Mouse (Mus musculus): ENCODE data around the gene Rbfox1.
A peak's percentile ranks its signal among the peaks of the same experiment; 100 is the strongest.

Rbfox1 gene

GRCm38 (mm10) chr16:6686076-6686757, 801.1 kb downstream of the Rbfox1 start:
- DNase-seq (ENCODE audit: low spot score), result no peak

- no peak for DNase-seq (ENCODE audit: low spot score)
Observed at GRCm38 (mm10) chr16:6704847-6705246, 819.7 kb downstream of the Rbfox1 start.

- DNase-seq (ENCODE audit: low spot score), result no peak
Observed at GRCm38 (mm10) chr16:6712341-6712740, 827.2 kb downstream of the Rbfox1 start.

- no peak for DNase-seq (ENCODE audit: low spot score)
Observed at GRCm38 (mm10) chr16:6715245-6715644, 830.1 kb downstream of the Rbfox1 start.

- no peak for DNase-seq (ENCODE audit: low spot score)
Observed at GRCm38 (mm10) chr16:6716214-6716911, 831.2 kb downstream of the Rbfox1 start.

GRCm38 (mm10) chr16:6719027-6719426, 833.9 kb downstream of the Rbfox1 start:
- DNase-seq (ENCODE audit: low spot score), result no peak

- DNase-seq (ENCODE audit: low spot score), result no peak
Observed at GRCm38 (mm10) chr16:6732646-6733045, 847.5 kb downstream of the Rbfox1 start.

- DNase-seq (ENCODE audit: low spot score), result no peak
Observed at GRCm38 (mm10) chr16:6733427-6733826, 848.3 kb downstream of the Rbfox1 start.

GRCm38 (mm10) chr16:6736566-6736965, 851.4 kb downstream of the Rbfox1 start:
- DNase-seq (ENCODE audit: low spot score), result no peak

- no peak for DNase-seq (ENCODE audit: low spot score)
Observed at GRCm38 (mm10) chr16:6736998-6737397, 851.8 kb downstream of the Rbfox1 start.

GRCm38 (mm10) chr16:6746116-6746515, 861.0 kb downstream of the Rbfox1 start:
- no peak for DNase-seq (ENCODE audit: low spot score)

GRCm38 (mm10) chr16:6750491-6750890, 865.3 kb downstream of the Rbfox1 start:
- DNase-seq (ENCODE audit: low spot score), result no peak

- DNase-seq (ENCODE audit: low spot score), result no peak
Observed at GRCm38 (mm10) chr16:6754847-6755246, 869.7 kb downstream of the Rbfox1 start.

GRCm38 (mm10) chr16:6769495-6770237, 884.5 kb downstream of the Rbfox1 start:
- DNase-seq (ENCODE audit: low spot score), result no peak

GRCm38 (mm10) chr16:6777506-6778185, 892.5 kb downstream of the Rbfox1 start:
- DNase-seq (ENCODE audit: low spot score), result no peak

- DNase-seq (ENCODE audit: low spot score), result no peak
Observed at GRCm38 (mm10) chr16:6784144-6784543, 899.0 kb downstream of the Rbfox1 start.

GRCm38 (mm10) chr16:6785026-6785425, 899.9 kb downstream of the Rbfox1 start:
- no peak for DNase-seq (ENCODE audit: low spot score)

- no peak for DNase-seq (ENCODE audit: low spot score)
Observed at GRCm38 (mm10) chr16:6791218-6791617, 906.1 kb downstream of the Rbfox1 start.

GRCm38 (mm10) chr16:6791655-6792054, 906.5 kb downstream of the Rbfox1 start:
- peak; percentile 24 for DNase-seq (ENCODE audit: low spot score)

GRCm38 (mm10) chr16:6806246-6806645, 921.1 kb downstream of the Rbfox1 start:
- no peak for DNase-seq (ENCODE audit: low spot score)

GRCm38 (mm10) chr16:6807835-6808234, 922.7 kb downstream of the Rbfox1 start:
- DNase-seq (ENCODE audit: low spot score), result no peak

- DNase-seq (ENCODE audit: low spot score), result no peak
Observed at GRCm38 (mm10) chr16:6813871-6814270, 928.7 kb downstream of the Rbfox1 start.

Data from yolk sac, embryonic 10.5 days (tissue).